Mouse (Mus musculus) cerebellum, adult 2 months (tissue): Measurements from ENCODE around the gene Capn1.

Experiments used
- CTCF ChIP-seq: fragments of 200-500 bp; IDR thresholded peaks from 2 replicates; pipeline ENCODE4 v1.5.1; 2011; ENCODE audit warnings: low read depth, mild to moderate bottlenecking, control low read depth, low read length, moderate library complexity, borderline replicate concordance; ENCODE audit not compliant: insufficient read depth
- POLR2A ChIP-seq: fragments of 200-500 bp; IDR thresholded peaks from 2 replicates; pipeline ENCODE4 v1.6.1; 2011; ENCODE audit warnings: low read length, control low read depth, borderline replicate concordance; ENCODE audit not compliant: insufficient read depth

DNA sequence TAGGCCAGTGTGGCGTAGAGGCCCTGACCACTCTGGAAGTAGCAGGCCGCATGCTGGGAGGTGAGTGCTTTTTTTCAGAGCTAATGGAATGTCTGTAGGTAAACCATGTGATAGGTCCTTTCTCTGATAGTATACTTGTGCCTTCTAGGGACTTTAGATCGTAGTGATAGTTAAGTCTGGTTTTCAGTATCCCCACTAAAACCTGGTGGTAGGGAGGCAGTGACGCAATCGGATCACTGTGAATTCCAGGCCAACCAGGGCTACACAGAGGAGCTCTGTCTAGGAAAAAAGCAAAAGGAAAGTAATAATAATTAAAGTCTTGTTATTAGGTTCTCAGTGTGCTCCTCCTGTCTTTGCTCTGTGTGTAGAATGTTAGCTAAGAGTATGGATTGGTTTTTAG is 42.8 kb upstream of the Capn1 start:
- no peak for TF ChIP-seq POLR2A
- no peak for TF ChIP-seq CTCF
